Mouse (Mus musculus) thymus, postnatal 0 days (tissue): ENCODE measurements around the gene Pla2g16. TPM values are rescaled to one million over a fixed set of nuclear protein-coding genes. Genes with fewer than 3 reads are reported as not detected.

ENCODE experiments used
- DNase-seq: peaks from one replicate; pipeline ENCODE4 v3.0.0-alpha.2; 2015; ENCODE audit warnings: low spot score
- polyA plus RNA-seq: library from polyadenylated mRNA; unstranded; fragments of >200 nt; fragmentation: Nextera tagmentation; extraction: Ambion mirVana; gene quantifications from 2 replicates; pipeline ENCODE4 v1.2.1, GENCODE M21; 2015

The Pla2g16 gene
- 27.1 and 28.4 TPM in 2 replicates for polyA plus RNA-seq

DNA sequence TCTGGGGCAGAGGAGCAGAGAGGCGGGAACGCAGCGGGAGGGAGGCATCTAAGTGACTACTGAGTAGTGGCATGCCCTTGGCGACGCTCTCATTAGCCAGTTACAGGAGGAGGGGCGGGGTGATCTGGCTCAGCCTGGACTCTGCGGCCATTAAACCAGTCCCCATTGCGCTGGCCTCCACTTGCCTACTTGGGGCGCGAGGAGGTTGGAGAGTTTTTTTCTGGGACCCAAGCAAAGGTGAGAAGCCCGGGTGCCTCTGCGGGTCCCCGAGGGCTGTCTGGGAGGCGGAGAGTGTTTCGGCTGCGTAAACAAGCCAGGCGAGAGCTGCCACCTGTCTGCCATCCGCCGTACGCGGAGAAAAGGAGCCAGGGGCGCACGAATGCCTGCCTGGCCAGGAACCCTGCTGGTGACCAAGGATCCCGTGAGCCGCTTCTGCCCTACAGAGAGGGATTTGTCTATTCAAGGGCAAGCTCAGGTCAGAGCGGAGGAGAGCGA is at the start of gene Pla2g16:
Gene Pla2g16 (plus strand): TSS at position 132 of the 495 bp plus-strand sequence.
- DNase-seq, result peak; percentile 57

GRCm38 (mm10) chr19:7508026-7508425 is 49.2 kb upstream of the Pla2g16 start:
- no peak for DNase-seq

- no peak for DNase-seq
These were observed 40.8 kb upstream of the Pla2g16 start for GRCm38 (mm10) chr19:7516437-7516836.

GRCm38 (mm10) chr19:7521619-7522018 is 35.6 kb upstream of the Pla2g16 start:
- DNase-seq, result no peak

DNA sequence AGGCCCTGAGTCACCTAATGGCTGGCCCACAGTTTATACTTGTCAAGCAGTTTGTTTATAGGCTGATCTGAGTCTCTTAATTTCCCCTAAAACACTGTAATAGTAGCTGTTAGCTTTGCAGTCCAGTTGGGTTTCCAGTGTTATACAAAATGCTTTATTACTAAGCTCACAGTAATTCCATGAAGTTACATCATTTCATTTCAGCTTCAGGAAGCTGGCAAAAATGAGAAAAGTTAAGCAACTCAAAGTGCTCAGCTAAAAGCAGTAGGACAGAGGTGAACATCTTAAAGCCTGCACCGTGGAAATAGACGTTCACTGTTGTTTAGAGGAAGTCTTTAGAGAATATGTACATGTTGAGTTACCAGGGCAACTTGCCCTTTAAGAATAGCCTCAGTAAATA is 34.4 kb upstream of the Pla2g16 start:
- no peak for DNase-seq

DNA sequence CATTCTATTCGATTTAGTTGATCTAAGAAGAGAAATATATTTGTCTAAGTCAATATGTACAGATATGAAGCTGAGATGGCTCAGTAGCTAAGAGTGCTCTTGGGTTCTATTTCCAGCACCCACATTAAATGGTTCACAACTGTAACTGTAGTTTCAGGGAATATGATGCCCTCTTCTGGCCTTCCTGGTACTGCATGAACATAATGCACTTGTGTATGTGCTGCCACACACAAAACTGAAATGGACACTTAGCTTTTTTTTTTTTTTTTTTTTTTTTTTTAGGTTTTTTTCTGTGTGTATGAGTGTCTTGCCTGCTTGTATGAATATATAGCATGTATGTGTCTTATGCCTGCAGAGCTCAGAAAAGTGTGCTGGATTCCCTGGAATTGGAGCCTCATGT is 34.0 kb upstream of the Pla2g16 start:
- DNase-seq, result no peak

GRCm38 (mm10) chr19:7523781-7524180 is 33.5 kb upstream of the Pla2g16 start:
- DNase-seq, result no peak

DNA sequence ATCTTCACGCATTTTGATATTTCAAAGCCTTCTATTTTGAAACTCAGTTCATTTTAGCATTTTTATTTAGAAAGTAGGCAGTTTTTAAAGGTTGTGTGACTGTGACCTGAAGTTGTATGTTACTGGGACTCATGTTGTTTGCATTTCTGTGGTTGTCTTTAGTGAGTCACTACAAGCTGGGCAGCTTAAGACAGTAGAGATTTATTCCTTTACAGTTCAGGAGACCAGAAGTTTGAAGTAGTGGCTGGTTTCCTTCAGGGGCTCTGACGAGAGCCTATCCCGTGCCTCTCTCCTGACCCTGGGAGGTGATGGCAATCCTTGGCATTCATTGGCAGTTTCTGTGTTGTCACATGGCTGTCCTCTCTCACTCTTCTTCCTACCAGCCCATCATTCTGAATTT is 32.4 kb upstream of the Pla2g16 start:
- DNase-seq, result no peak

- DNase-seq, result peak; percentile 54
These were observed 28.4 kb upstream of the Pla2g16 start for GRCm38 (mm10) chr19:7528639-7529428.

- no peak for DNase-seq
These were observed 25.4 kb upstream of the Pla2g16 start for GRCm38 (mm10) chr19:7531906-7532305.

DNA sequence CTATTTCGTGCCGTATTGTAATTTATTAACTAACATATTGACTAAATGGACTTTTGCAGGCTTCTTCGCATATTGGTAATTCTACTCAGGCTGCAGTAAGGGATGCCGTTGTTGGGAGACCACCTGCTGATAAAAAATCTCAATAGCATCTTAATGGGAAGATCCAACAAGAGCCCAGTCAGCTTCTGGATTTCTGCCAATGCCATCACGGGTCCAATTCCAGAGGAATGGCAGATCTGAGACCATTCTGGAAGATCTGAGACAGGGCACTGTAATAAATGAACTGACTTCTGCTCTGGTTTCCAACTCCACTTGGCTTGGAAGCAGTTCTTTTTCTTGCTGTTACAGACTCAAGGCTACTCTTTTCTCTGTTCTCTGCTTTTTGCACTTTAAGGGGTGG is 23.4 kb upstream of the Pla2g16 start:
- DNase-seq, result no peak

- DNase-seq, result no peak
These were observed 8.3 kb upstream of the Pla2g16 start for GRCm38 (mm10) chr19:7548924-7549323.

- DNase-seq, result no peak
These were observed 5.5 kb upstream of the Pla2g16 start for GRCm38 (mm10) chr19:7551550-7552300.

DNA sequence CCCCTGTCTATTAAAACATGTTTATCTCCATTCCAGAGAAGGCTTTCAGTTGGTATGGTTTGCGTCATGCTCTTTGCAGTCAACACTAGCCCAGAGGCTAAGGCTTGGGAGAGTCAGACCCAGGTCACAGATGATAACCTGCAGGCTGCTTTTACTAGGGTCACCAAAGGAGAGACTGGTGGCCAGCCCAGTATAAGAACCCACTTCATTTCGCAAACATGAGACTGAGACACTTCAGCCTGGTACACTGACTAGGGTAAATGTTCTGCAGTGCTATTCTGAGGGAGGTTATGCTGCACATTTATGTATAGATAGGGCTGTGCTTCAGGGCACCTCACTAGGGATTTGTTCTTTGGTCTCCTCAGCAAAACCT is 5.0 kb upstream of the Pla2g16 start:
- DNase-seq, result no peak

GRCm38 (mm10) chr19:7553441-7553840 is 3.8 kb upstream of the Pla2g16 start:
- DNase-seq, result no peak

DNA sequence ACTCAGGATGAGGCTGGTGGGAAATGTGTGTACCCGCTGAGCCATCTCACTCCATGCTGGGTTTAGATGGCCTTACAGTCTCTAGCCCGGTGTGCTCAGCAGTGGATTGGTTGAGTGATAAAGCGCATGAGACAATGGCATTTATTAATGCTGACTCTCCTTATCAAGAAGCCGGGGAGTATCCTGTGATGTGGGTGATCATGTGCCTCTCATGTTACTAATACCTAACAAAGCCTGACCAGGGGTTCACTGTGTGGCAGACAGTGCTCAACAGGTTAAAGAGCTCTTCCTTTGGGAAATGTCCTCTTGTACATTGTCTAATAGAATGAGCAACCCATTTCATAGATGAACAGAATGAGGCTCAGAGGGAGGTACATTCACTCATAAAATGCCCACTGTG is 2.4 kb upstream of the Pla2g16 start:
- no peak for DNase-seq

GRCm38 (mm10) chr19:7556641-7557040 is 618 bp upstream of the Pla2g16 start:
- no peak for DNase-seq

DNA sequence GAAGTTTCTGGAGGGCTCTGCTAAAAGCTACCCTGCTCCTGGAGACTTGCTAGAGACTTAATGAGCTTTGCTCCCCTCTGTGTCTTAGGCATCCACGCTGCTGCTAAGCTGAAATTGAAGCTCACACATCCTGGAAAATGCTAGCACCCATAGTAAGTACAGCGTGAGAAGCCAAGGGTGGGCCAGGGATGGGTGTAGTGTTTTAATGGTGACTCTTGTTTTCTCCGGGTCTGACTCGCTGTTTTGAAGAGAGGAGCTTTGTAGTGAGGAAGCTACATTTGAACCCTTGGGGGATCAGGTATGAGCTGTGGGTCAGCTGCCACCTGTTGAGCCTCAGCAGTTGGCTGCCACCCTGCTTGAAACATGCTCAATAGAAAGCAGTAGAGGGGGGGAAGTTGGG is 585 bp downstream of the Pla2g16 start:
- DNase-seq, result peak; percentile 23

- no peak for DNase-seq
These were observed 1.4 kb downstream of the Pla2g16 start for GRCm38 (mm10) chr19:7558675-7559074.

- DNase-seq, result no peak
These were observed 2.7 kb downstream of the Pla2g16 start for GRCm38 (mm10) chr19:7559986-7560385.

- no peak for DNase-seq
These were observed 4.2 kb downstream of the Pla2g16 start for GRCm38 (mm10) chr19:7561456-7561855.

GRCm38 (mm10) chr19:7562601-7563129 is 5.4 kb downstream of the Pla2g16 start:
- DNase-seq, result no peak
